Mouse (Mus musculus) limb, embryonic 11.5 days (tissue): Measurements from ENCODE around the gene Bcl11b. TPM values are rescaled to one million over a fixed set of nuclear protein-coding genes. Genes with fewer than 3 reads are reported as not detected.

Experiments used
- ATAC-seq: fragments of 200-750 bp; cut with Nextera tagmentation; 2 replicates; pipeline ENCODE4 v1.8.0; 2017; ENCODE audit warnings: low read depth; ENCODE audit not compliant: insufficient number of reproducible peaks, low FRiP score, low TSS enrichment
- DNase-seq: peaks from one replicate; pipeline ENCODE4 v3.0.0-alpha.2; 2015; ENCODE audit warnings: low spot score
- H3K27ac ChIP-seq: fragments of 300-500 bp; sonication (generic); replicated peaks from 2 replicates; pipeline ENCODE4 v1.5.1; 2014; ENCODE audit warnings: low read depth, mild to moderate bottlenecking, low read length
- H3K27me3 ChIP-seq: fragments of 300-500 bp; sonication (generic); 2 replicates; pipeline ENCODE4 v1.6.1; 2014; ENCODE audit warnings: mild to moderate bottlenecking, low read length, mixed read lengths; ENCODE audit not compliant: control insufficient read depth, insufficient read depth
- H3K36me3 ChIP-seq: fragments of 300-500 bp; sonication (generic); 2 replicates; pipeline ENCODE4 v1.6.1; 2014; ENCODE audit warnings: mild to moderate bottlenecking, low read length, moderate library complexity, mixed read lengths; ENCODE audit not compliant: control insufficient read depth, insufficient read depth
- H3K4me1 ChIP-seq: fragments of 300-500 bp; sonication (generic); 2 replicates; pipeline ENCODE4 v1.6.1; 2014; ENCODE audit warnings: low read length, mixed read lengths; ENCODE audit not compliant: control insufficient read depth, insufficient read depth
- H3K4me2 ChIP-seq: fragments of 300-500 bp; sonication (generic); 2 replicates; pipeline ENCODE4 v1.6.1; 2014; ENCODE audit warnings: low read depth, mild to moderate bottlenecking, moderate library complexity; ENCODE audit not compliant: severe bottlenecking
- H3K4me3 ChIP-seq: fragments of 300-500 bp; sonication (generic); 2 replicates; pipeline ENCODE4 v1.5.1; 2014; ENCODE audit warnings: low read depth, low read length
- H3K9ac ChIP-seq: fragments of 300-500 bp; sonication (generic); 2 replicates; pipeline ENCODE4 v1.6.1; 2014; ENCODE audit warnings: mild to moderate bottlenecking, low read length
- H3K9me3 ChIP-seq: fragments of 300-500 bp; sonication (generic); 2 replicates; pipeline ENCODE4 v1.6.1; 2016; ENCODE audit warnings: low read length; ENCODE audit not compliant: control insufficient read depth
- WGBS: fragments of 180-500 bp; shearing (Covaris S2); extraction: QIAGEN DNeasy Blood & Tissue Kit; methylation state at CpG from one replicate; pipeline ENCODE4 v1.1.7; 2014; 5-methylcytosine and 5-hydroxymethylcytosine counted together
- polyA plus RNA-seq: library from polyadenylated mRNA; unstranded; fragments of >200 nt; fragmentation: Nextera tagmentation; extraction: Ambion mirVana; gene quantifications from 2 replicates; pipeline ENCODE4 v1.2.1, GENCODE M21; 2014

The Bcl11b gene
- polyA plus RNA-seq, 1 experiment from 2014 or later: 8.7 TPM

GRCm38 (mm10) chr12:107950667-107951179 lies 52.7 kb downstream of the Bcl11b start:
- no peak overlapping the region for H3K4me3 ChIP-seq
- 66% methylated on average over 20 of the region's 20 CpGs for WGBS
- peaks cover 28% of the 10 kb centered on the region for H3K4me1 ChIP-seq
- DNase-seq: no peak
- H3K27me3 ChIP-seq: no peaks in the 10 kb centered on the region
- H3K36me3 ChIP-seq: no peaks in the 10 kb centered on the region
- no peak overlapping the region for H3K9ac ChIP-seq
- no peaks in the 10 kb centered on the region for H3K9me3 ChIP-seq
- H3K27ac ChIP-seq: no peak overlapping the region
- no peak for ATAC-seq
- H3K4me2 ChIP-seq: no peak overlapping the region

GRCm38 (mm10) chr12:107949416-107949815 lies 54.0 kb downstream of the Bcl11b start:
- WGBS: 72% methylated on average over 10 of the region's 10 CpGs
- H3K4me1 ChIP-seq: peaks cover 28% of the 10 kb centered on the region

GRCm38 (mm10) chr12:107942100-107942499 lies 61.3 kb downstream of the Bcl11b start:
- no peak overlapping the region for H3K9ac ChIP-seq
- WGBS: 75% methylated on average over 7 of the region's 7 CpGs
- DNase-seq (no peak), ATAC-seq (no peak)
- no peaks in the 10 kb centered on the region for H3K4me1 ChIP-seq
- no peak overlapping the region for H3K4me2 ChIP-seq
- no peaks in the 10 kb centered on the region for H3K27me3 ChIP-seq
- H3K9me3 ChIP-seq: no peaks in the 10 kb centered on the region
- H3K36me3 ChIP-seq: no peaks in the 10 kb centered on the region
- H3K4me3 ChIP-seq: no peak overlapping the region
- H3K27ac ChIP-seq: no peak overlapping the region

More at GRCm38 (mm10) chr12:107949416-107949815, 54.0 kb downstream of the Bcl11b start:
- Histone ChIP-seq H3K27me3 (no peaks in the 10 kb centered on the region), H3K4me2 (no peak overlapping the region), H3K36me3 (no peaks in the 10 kb centered on the region), H3K9ac (no peak overlapping the region), H3K4me3 (no peak overlapping the region), H3K9me3 (no peaks in the 10 kb centered on the region), H3K27ac (no peak overlapping the region)
- ATAC-seq (no peak), DNase-seq (no peak)

GRCm38 (mm10) chr12:107940774-107941173 lies 62.6 kb downstream of the Bcl11b start:
- Histone ChIP-seq H3K27me3 (no peaks in the 10 kb centered on the region), H3K9me3 (no peaks in the 10 kb centered on the region), H3K4me2 (no peak overlapping the region), H3K4me3 (no peak overlapping the region), H3K4me1 (no peaks in the 10 kb centered on the region), H3K27ac (no peak overlapping the region), H3K9ac (no peak overlapping the region), H3K36me3 (no peaks in the 10 kb centered on the region)
- no peak for ATAC-seq
- 92% methylated on average over 9 of the region's 9 CpGs for WGBS
- DNase-seq: no peak

GRCm38 (mm10) chr12:107939177-107939576 lies 64.2 kb downstream of the Bcl11b start:
- Histone ChIP-seq H3K4me2 (no peak overlapping the region), H3K4me3 (no peak overlapping the region), H3K27ac (no peak overlapping the region), H3K36me3 (no peaks in the 10 kb centered on the region), H3K9ac (no peak overlapping the region), H3K4me1 (no peaks in the 10 kb centered on the region), H3K27me3 (no peaks in the 10 kb centered on the region), H3K9me3 (no peaks in the 10 kb centered on the region)
- DNase-seq (no peak), ATAC-seq (no peak)
- 83% methylated on average over 4 of the region's 4 CpGs for WGBS

GRCm38 (mm10) chr12:107936972-107937371 lies 66.4 kb downstream of the Bcl11b start:
- Histone ChIP-seq H3K4me2 (no peak overlapping the region), H3K9ac (no peak overlapping the region), H3K27me3 (no peaks in the 10 kb centered on the region), H3K4me1 (0 out of 2 replicates have a peak, but pooled peaks cover 4% of the 10 kb centered on the region), H3K36me3 (no peaks in the 10 kb centered on the region), H3K4me3 (no peak overlapping the region), H3K27ac (no peak overlapping the region), H3K9me3 (no peaks in the 10 kb centered on the region)
- DNase-seq: no peak
- ATAC-seq: no peak
- WGBS: 80% methylated on average over 5 of the region's 5 CpGs

GRCm38 (mm10) chr12:107936406-107936805 lies 67.0 kb downstream of the Bcl11b start:
- H3K9me3 ChIP-seq: no peaks in the 10 kb centered on the region
- H3K27ac ChIP-seq: no peak overlapping the region
- H3K27me3 ChIP-seq: no peaks in the 10 kb centered on the region
- H3K4me2 ChIP-seq: no peak overlapping the region
- H3K9ac ChIP-seq: no peak overlapping the region
- no peak overlapping the region for H3K4me3 ChIP-seq
- 0 out of 2 replicates have a peak, but pooled peaks cover 7% of the 10 kb centered on the region for H3K4me1 ChIP-seq
- DNase-seq: no peak
- 74% methylated on average over 7 of the region's 7 CpGs for WGBS
- H3K36me3 ChIP-seq: no peaks in the 10 kb centered on the region
- ATAC-seq: no peak

GRCm38 (mm10) chr12:107934831-107935437 lies 68.5 kb downstream of the Bcl11b start:
- H3K36me3 ChIP-seq: no peaks in the 10 kb centered on the region
- H3K4me3 ChIP-seq: no peak overlapping the region
- WGBS: 95% methylated on average over 19 of the region's 19 CpGs
- H3K27me3 ChIP-seq: no peaks in the 10 kb centered on the region
- no peaks in the 10 kb centered on the region for H3K9me3 ChIP-seq
- H3K4me2 ChIP-seq: no peak overlapping the region
- no peak for ATAC-seq
- H3K9ac ChIP-seq: no peak overlapping the region
- H3K4me1 ChIP-seq: peaks cover 21% of the 10 kb centered on the region
- no peak overlapping the region for H3K27ac ChIP-seq
- no peak for DNase-seq

- H3K4me2 ChIP-seq: no peak overlapping the region
- no peaks in the 10 kb centered on the region for H3K36me3 ChIP-seq
- H3K4me3 ChIP-seq: no peak overlapping the region
- no peak overlapping the region for H3K27ac ChIP-seq
- H3K4me1 ChIP-seq: peaks cover 36% of the 10 kb centered on the region
- H3K9me3 ChIP-seq: no peaks in the 10 kb centered on the region
- 69% methylated on average over 12 of the region's 12 CpGs for WGBS
- no peak for ATAC-seq
- no peaks in the 10 kb centered on the region for H3K27me3 ChIP-seq
- H3K9ac ChIP-seq: no peak overlapping the region
- no peak for DNase-seq
Observed at GRCm38 (mm10) chr12:107932140-107932539, 71.3 kb downstream of the Bcl11b start.
